Mouse (Mus musculus) myocyte (in vitro differentiated cells): ENCODE data around the gene Chtop. TPM values are rescaled to one million over a fixed set of nuclear protein-coding genes. Genes with fewer than 3 reads are reported as not detected.
A peak's percentile ranks its signal among the peaks of the same experiment; 100 is the strongest.

Source experiments
- H3K27me3 ChIP-seq: one replicate; pipeline ENCODE4 v1.6.1; 2011; ENCODE audit not compliant: control insufficient read depth, insufficient read depth, insufficient read length
- H3K36me3 ChIP-seq: one replicate; pipeline ENCODE4 v1.6.1; 2011; ENCODE audit not compliant: control insufficient read depth, insufficient read depth
- H3K4me2 ChIP-seq: one replicate; pipeline ENCODE4 v1.6.1; 2011; ENCODE audit warnings: low read depth, control low read depth
- H3K4me3 ChIP-seq: one replicate; pipeline ENCODE4 v1.5.1; 2011; ENCODE audit warnings: mild to moderate bottlenecking, control low read depth, moderate library complexity
- H3K79me2 ChIP-seq: one replicate; pipeline ENCODE4 v1.6.1; 2011; ENCODE audit not compliant: control insufficient read depth, insufficient read depth
- H3ac ChIP-seq: one replicate; pipeline ENCODE4 v1.6.1; 2011; ENCODE audit not compliant: control insufficient read depth, insufficient read length
- CEBPB ChIP-seq: IDR thresholded peaks from 2 replicates; pipeline ENCODE4 v1.6.1; 2011; ENCODE audit warnings: mild to moderate bottlenecking, moderate library complexity; ENCODE audit not compliant: poor library complexity, insufficient read depth, severe bottlenecking
- E2F4 ChIP-seq: IDR thresholded peaks from one replicate; pipeline ENCODE4 v1.6.1; 2011; ENCODE audit warnings: mild to moderate bottlenecking, control low read depth, moderate library complexity; ENCODE audit not compliant: insufficient read depth
- MAX ChIP-seq: IDR thresholded peaks from one replicate; pipeline ENCODE4 v1.6.1; 2011; ENCODE audit warnings: low read depth, mild to moderate bottlenecking, control low read depth
- MYOD1 ChIP-seq, 3 experiments: IDR thresholded peaks; one replicate each; pipeline ENCODE4 v1.6.1; 2011; ENCODE audit warnings: control low read depth in 2 of 3, low read depth in 2 of 3, mild to moderate bottlenecking in 2 of 3, moderate library complexity in 1 of 3; ENCODE audit not compliant: insufficient read length in 2 of 3, control insufficient read depth in 1 of 3
- MYOG ChIP-seq, 3 experiments: IDR thresholded peaks; one replicate each; pipeline ENCODE4 v1.6.1; 2011; ENCODE audit warnings: control low read depth in 2 of 3, low read depth in 2 of 3, mild to moderate bottlenecking in 2 of 3; ENCODE audit not compliant: insufficient read length in 2 of 3, control insufficient read depth in 1 of 3, insufficient read depth in 1 of 3
- POLR2A ChIP-seq: IDR thresholded peaks from one replicate; pipeline ENCODE4 v1.6.1; 2011; ENCODE audit warnings: low read depth, mild to moderate bottlenecking, control low read depth, moderate library complexity; ENCODE audit not compliant: insufficient read length
- POLR2AphosphoS2 ChIP-seq: IDR thresholded peaks from one replicate; pipeline ENCODE4 v1.6.1; 2011; ENCODE audit warnings: low read depth, control low read depth; ENCODE audit not compliant: insufficient read length
- REST ChIP-seq: IDR thresholded peaks from one replicate; pipeline ENCODE4 v1.6.1; 2011; ENCODE audit warnings: mild to moderate bottlenecking, control low read depth, moderate library complexity; ENCODE audit not compliant: insufficient read depth, insufficient read length
- SRF ChIP-seq: IDR thresholded peaks from one replicate; pipeline ENCODE4 v1.6.1; 2011; ENCODE audit warnings: low read depth; ENCODE audit not compliant: control insufficient read depth, insufficient read length
- TCF12 ChIP-seq: IDR thresholded peaks from one replicate; pipeline ENCODE4 v1.6.1; 2011; ENCODE audit warnings: mild to moderate bottlenecking, control low read depth; ENCODE audit not compliant: poor library complexity, insufficient read depth, severe bottlenecking
- TCF3 ChIP-seq: IDR thresholded peaks from one replicate; pipeline ENCODE4 v1.6.1; 2011; ENCODE audit warnings: low read depth, control low read depth; ENCODE audit not compliant: insufficient read length
- USF1 ChIP-seq: IDR thresholded peaks from one replicate; pipeline ENCODE4 v1.6.1; 2011; ENCODE audit warnings: low read depth, mild to moderate bottlenecking, control low read depth, moderate library complexity
- polyA plus RNA-seq: library from polyadenylated mRNA; unstranded; fragments of >200 nt; fragmentation: generic; extraction: Trizol; gene quantifications from one replicate; pipeline ENCODE4 v1.2.1, GENCODE M21; 2012; ENCODE audit warnings: missing spikeins

Gene Chtop
- polyA plus RNA-seq, 1 experiment: 108 TPM

DNA sequence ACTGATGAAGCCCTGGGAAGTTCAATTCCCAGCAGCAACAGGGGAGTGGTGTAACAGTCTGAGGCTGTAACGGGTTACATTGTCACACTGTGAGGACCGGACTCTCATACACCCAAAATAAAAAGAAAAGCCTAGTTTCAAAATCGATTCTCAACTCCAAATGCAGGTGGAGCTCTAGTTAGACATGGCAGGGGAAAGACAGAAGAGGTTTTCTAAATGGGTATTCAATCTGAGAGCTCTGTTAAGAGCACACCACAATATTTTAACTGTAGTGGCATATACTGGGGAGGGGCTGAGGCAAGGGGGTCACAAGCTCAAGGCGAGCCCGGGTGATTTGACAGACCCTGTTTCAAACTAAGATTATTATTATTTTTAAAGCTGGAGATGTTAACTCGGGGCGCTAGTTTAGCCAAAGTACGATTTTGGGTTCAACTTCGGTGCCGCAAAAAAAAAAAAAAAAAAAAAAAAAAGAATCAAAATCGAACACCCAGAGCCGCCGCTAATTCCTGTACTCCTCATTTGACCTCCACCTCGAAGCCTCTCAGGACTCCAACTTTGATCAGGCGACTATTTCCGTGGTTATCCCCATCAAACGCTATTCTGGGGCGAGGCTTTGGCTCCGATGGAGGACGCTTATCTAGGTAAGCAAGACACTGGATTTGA lies 880 bp downstream of the Chtop start:
- TF ChIP-seq SRF: no peak
- no peak for TF ChIP-seq TCF3
- no peak for TF ChIP-seq E2F4
- TF ChIP-seq CEBPB: no peak
- no peak for TF ChIP-seq MYOG (IDR thresholded peaks at IDR 0.05; ENCODE audit: control insufficient read depth in 1 of 3, insufficient read depth in 1 of 3, insufficient read length in 2 of 3, low read depth in 2 of 3)
- no peak for TF ChIP-seq MAX
- TF ChIP-seq MYOD1 (IDR thresholded peaks at IDR 0.05; ENCODE audit: control insufficient read depth in 1 of 3, insufficient read length in 2 of 3, low read depth in 2 of 3): no peak
- TF ChIP-seq USF1: no peak
- TF ChIP-seq POLR2A: no peak
- TF ChIP-seq TCF12: no peak
- no peak for TF ChIP-seq REST
- TF ChIP-seq POLR2AphosphoS2: no peak
- no peaks in the 10 kb centered on the region for H3K27me3 ChIP-seq

DNA sequence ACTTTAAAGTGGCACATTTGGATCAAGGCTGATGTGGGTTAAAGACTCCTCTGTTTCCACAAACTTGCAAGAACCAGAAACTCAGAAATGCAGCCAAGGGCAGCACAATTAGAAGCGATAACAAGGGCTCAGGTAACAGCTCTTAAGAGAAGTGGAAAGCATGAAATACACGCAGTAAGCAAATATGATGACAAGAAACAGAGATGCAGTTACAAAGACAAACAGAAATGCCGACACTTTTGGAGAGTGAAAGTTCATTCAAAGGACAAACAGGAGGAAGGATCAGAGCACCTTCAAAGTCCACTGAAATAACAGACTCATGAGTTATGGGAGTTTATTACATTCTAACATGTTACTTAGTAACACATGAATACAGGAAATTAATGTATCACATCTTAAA lies 2.9 kb downstream of the Chtop start:
- TF ChIP-seq MYOD1 (IDR thresholded peaks at IDR 0.05; ENCODE audit: control insufficient read depth in 1 of 3, insufficient read length in 2 of 3, low read depth in 2 of 3): no peak
- no peak for TF ChIP-seq POLR2AphosphoS2
- no peak for TF ChIP-seq MAX
- no peak for TF ChIP-seq TCF12
- no peak for TF ChIP-seq E2F4
- TF ChIP-seq POLR2A: no peak
- TF ChIP-seq USF1: no peak
- TF ChIP-seq REST: no peak
- no peak for TF ChIP-seq MYOG (IDR thresholded peaks at IDR 0.05; ENCODE audit: control insufficient read depth in 1 of 3, insufficient read depth in 1 of 3, insufficient read length in 2 of 3, low read depth in 2 of 3)
- no peak for TF ChIP-seq CEBPB
- no peak for TF ChIP-seq SRF
- TF ChIP-seq TCF3: no peak
- Histone ChIP-seq H3K4me3 (no peak overlapping the region), H3K27me3 (no peaks in the 10 kb centered on the region), H3K36me3 (peaks cover 64% of the 10 kb centered on the region), H3ac (no peak overlapping the region), H3K79me2 (peaks cover 61% of the 10 kb centered on the region), H3K4me2 (no peak overlapping the region)

More for the DNA sequence above, 880 bp downstream of the Chtop start:
- Histone ChIP-seq H3K4me3 (peak overlapping the region; percentile 91), H3K79me2 (peaks cover 56% of the 10 kb centered on the region), H3K4me2 (peak overlapping the region; percentile 89), H3ac (peak overlapping the region; percentile 65), H3K36me3 (peaks cover 43% of the 10 kb centered on the region)

DNA sequence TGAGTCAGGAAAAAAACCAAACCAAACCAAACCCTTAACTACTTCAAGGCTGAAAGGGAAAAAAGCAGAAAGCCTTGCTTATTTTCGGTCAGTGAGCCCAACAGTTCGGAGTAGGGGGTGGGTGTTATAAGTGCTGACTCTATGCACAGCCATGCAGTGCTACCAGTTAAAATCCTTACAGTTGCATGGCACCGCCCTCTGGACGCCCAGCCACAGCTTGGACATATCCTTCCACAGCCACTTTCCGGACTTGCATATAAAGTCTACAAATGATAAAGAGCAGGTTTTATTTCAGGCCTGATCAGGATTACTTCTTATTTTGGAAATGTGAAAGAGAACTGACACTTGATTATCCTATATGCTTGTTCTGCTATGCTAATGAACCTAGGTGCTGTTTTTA lies 4.1 kb downstream of the Chtop start:
- Histone ChIP-seq H3K27me3 (no peaks in the 10 kb centered on the region), H3ac (no peak overlapping the region), H3K4me3 (no peak overlapping the region), H3K36me3 (peaks cover 72% of the 10 kb centered on the region), H3K4me2 (no peak overlapping the region), H3K79me2 (peaks cover 61% of the 10 kb centered on the region)
- TF ChIP-seq USF1 (no peak), SRF (no peak), MYOG (IDR thresholded peaks at IDR 0.05; ENCODE audit: control insufficient read depth in 1 of 3, insufficient read depth in 1 of 3, insufficient read length in 2 of 3, low read depth in 2 of 3) (no peak), TCF12 (no peak), MYOD1 (IDR thresholded peaks at IDR 0.05; ENCODE audit: control insufficient read depth in 1 of 3, insufficient read length in 2 of 3, low read depth in 2 of 3) (no peak)

DNA sequence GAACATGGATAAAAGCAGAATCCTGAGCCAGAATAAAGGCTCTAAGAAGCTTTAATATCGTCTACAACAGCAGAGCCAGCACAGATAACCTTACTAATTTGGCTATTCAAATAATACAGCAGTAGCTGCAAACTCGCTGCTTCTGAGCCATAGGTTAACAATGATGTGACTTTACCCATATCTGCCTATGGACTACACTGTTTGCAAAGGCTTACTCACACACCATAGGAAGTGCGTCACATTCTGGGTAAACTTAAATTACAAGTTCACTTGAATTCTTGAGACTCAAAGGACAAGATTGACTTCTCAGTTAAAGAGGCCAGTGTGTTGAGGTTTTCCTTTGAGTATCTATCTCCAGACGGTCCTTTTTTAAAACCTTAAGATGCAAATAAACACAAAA lies 5.9 kb downstream of the Chtop start:
- no peak overlapping the region for H3ac ChIP-seq
- peaks cover 55% of the 10 kb centered on the region for H3K79me2 ChIP-seq
- no peak for TF ChIP-seq POLR2AphosphoS2
- TF ChIP-seq SRF: no peak
- no peak for TF ChIP-seq E2F4
- no peak for TF ChIP-seq REST
- no peak for TF ChIP-seq CEBPB
- TF ChIP-seq MYOG (IDR thresholded peaks at IDR 0.05; ENCODE audit: control insufficient read depth in 1 of 3, insufficient read depth in 1 of 3, insufficient read length in 2 of 3, low read depth in 2 of 3): no peak
- TF ChIP-seq MAX: no peak
- no peak for TF ChIP-seq TCF3
- TF ChIP-seq USF1: no peak
- TF ChIP-seq TCF12: no peak
- no peak for TF ChIP-seq POLR2A
- TF ChIP-seq MYOD1 (IDR thresholded peaks at IDR 0.05; ENCODE audit: control insufficient read depth in 1 of 3, insufficient read length in 2 of 3, low read depth in 2 of 3): no peak
- no peak overlapping the region for H3K4me3 ChIP-seq
- no peaks in the 10 kb centered on the region for H3K27me3 ChIP-seq
- H3K36me3 ChIP-seq: peaks cover 84% of the 10 kb centered on the region
- no peak overlapping the region for H3K4me2 ChIP-seq

DNA sequence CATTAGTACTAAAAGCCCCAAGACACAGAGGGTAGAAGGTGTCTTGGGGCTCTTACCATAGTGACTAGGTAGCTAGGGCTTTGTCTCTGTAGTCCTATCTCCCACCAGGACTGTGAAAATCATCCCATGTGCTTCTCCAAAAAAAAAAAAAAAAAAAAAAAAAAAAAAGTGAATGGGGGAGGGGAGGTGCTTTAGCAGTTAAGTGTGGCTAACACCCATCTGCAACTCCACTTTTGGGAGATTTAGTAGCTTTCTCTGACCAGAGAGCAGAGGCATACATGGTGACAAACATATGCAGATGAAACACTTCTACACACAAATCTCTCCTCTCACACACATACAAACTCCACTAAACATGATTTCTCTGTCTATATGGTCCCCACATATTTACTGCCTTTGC lies 11.7 kb downstream of the Chtop start:
- H3K27me3 ChIP-seq: no peaks in the 10 kb centered on the region
- TF ChIP-seq POLR2A: no peak
- TF ChIP-seq REST: no peak
- TF ChIP-seq MYOG (IDR thresholded peaks at IDR 0.05; ENCODE audit: control insufficient read depth in 1 of 3, insufficient read depth in 1 of 3, insufficient read length in 2 of 3, low read depth in 2 of 3): no peak
- TF ChIP-seq TCF12: no peak
- no peak for TF ChIP-seq POLR2AphosphoS2
- no peak for TF ChIP-seq TCF3
- H3K79me2 ChIP-seq: no peaks in the 10 kb centered on the region

More for the DNA sequence above, 11.7 kb downstream of the Chtop start:
- Histone ChIP-seq H3ac (no peak overlapping the region), H3K4me3 (no peak overlapping the region), H3K4me2 (no peak overlapping the region), H3K36me3 (peaks cover 53% of the 10 kb centered on the region)
